ENCODE assay signal across 8 mouse cellular contexts in genomic region chr6:83101688-83102556, GRCm38 (mm10). TPM values are rescaled to one million over a fixed set of nuclear protein-coding genes. Genes with fewer than 3 reads are reported as not detected.
DNase-seq lines count a peak whose midpoint lies in the region; ATAC-seq and TF ChIP-seq lines count a peak whose summit lies in the region.

No protein-coding gene starts in this region.

- peaks cover 15% of the 10 kb centered on the region for H3K4me1 ChIP-seq in hindbrain, postnatal 0 days (ENCODE audit: insufficient read depth, low read length)
- H3K4me1 ChIP-seq in limb, embryonic 14.5 days (ENCODE audit: control insufficient read depth, insufficient read depth, low read length), result peaks cover 12% of the 10 kb centered on the region
- H3K4me1 ChIP-seq in midbrain, embryonic 14.5 days (ENCODE audit: control insufficient read depth, insufficient read depth, low read length), result peaks cover 14% of the 10 kb centered on the region

- H3K4me3 ChIP-seq in hindbrain, postnatal 0 days (ENCODE audit: low read length), result peak overlapping the region; percentile 75
- peak overlapping the region; percentile 76 for H3K4me3 ChIP-seq in limb, embryonic 14.5 days (replicated peaks; ENCODE audit: low read length)
- H3K4me3 ChIP-seq in midbrain, embryonic 14.5 days (replicated peaks; ENCODE audit: low read depth, low read length), result peak overlapping the region; percentile 77

- peaks cover 3% of the 10 kb centered on the region; the same call in 1 of the 2 replicates for H3K36me3 ChIP-seq in hindbrain, postnatal 0 days (ENCODE audit: insufficient read depth, low read length)
- H3K36me3 ChIP-seq in limb, embryonic 14.5 days (ENCODE audit: control insufficient read depth, insufficient read depth, low read length), result no peaks in the 10 kb centered on the region
- no peaks in the 10 kb centered on the region for H3K36me3 ChIP-seq in midbrain, embryonic 14.5 days (ENCODE audit: control insufficient read depth, insufficient read depth, low read length)

- TF ChIP-seq CTCF in hindbrain, postnatal 0 days (IDR thresholded peaks at IDR 0.05; ENCODE audit: low read depth), result peak; percentile 29; the same call in 1 of the 2 replicates

- WGBS in hindbrain, postnatal 0 days, result under 1% methylated on average over 63 of the region's 74 CpGs
- WGBS in limb, embryonic 14.5 days, result under 1% methylated on average over 58 of the region's 74 CpGs
- under 1% methylated on average over 74 of the region's 74 CpGs for WGBS in midbrain, embryonic 14.5 days

- TF ChIP-seq POLR2A in limb, embryonic 14.5 days (IDR thresholded peaks at IDR 0.05; ENCODE audit: borderline replicate concordance, extremely low read depth, insufficient read depth, insufficient read length), result no peak

- peak; percentile 81 for ATAC-seq in hindbrain, postnatal 0 days
- ATAC-seq in limb, embryonic 14.5 days (ENCODE audit: low FRiP score, low read depth), result peak; percentile 78
- ATAC-seq in midbrain, embryonic 14.5 days (ENCODE audit: low FRiP score, low TSS enrichment), result peak; percentile 79

- H3K9me3 ChIP-seq in hindbrain, postnatal 0 days (ENCODE audit: low read length), result no peaks in the 10 kb centered on the region
- no peaks in the 10 kb centered on the region for H3K9me3 ChIP-seq in limb, embryonic 14.5 days (ENCODE audit: control insufficient read depth, low read length)
- H3K9me3 ChIP-seq in midbrain, embryonic 14.5 days (ENCODE audit: control insufficient read depth, low read length), result no peaks in the 10 kb centered on the region

- peak overlapping the region; percentile 80 for H3K9ac ChIP-seq in hindbrain, postnatal 0 days (replicated peaks; ENCODE audit: low read length)
- peak overlapping the region; percentile 76 for H3K9ac ChIP-seq in limb, embryonic 14.5 days (ENCODE audit: low read depth, low read length, severe bottlenecking)
- peak overlapping the region; percentile 75 for H3K9ac ChIP-seq in midbrain, embryonic 14.5 days (replicated peaks; ENCODE audit: low read length)

- DNase-seq in layer of hippocampus, adult 9-11 months, result peak; percentile 62
- no peak for DNase-seq in layer of hippocampus, adult 9-10 months (ENCODE audit: low spot score)
- DNase-seq in cerebellum, adult 9-10 months, result peak; percentile 57
- DNase-seq in gastrocnemius, adult 18-20 months (ENCODE audit: low spot score), result peak; percentile 53
- DNase-seq in hindbrain, postnatal 0 days (ENCODE audit: low spot score), result peak; percentile 70
- peak; percentile 51 for DNase-seq in limb, embryonic 14.5 days (ENCODE audit: low spot score)
- peak; percentile 80 for DNase-seq in midbrain, embryonic 14.5 days
- peak; percentile 52 to 67 for DNase-seq in spleen, postnatal 14 days (ENCODE audit: low spot score in 2 of 2)

- no peaks in the 10 kb centered on the region for H3K27me3 ChIP-seq in hindbrain, postnatal 0 days (ENCODE audit: insufficient read depth, low read length)
- no peaks in the 10 kb centered on the region for H3K27me3 ChIP-seq in limb, embryonic 14.5 days (ENCODE audit: control insufficient read depth, insufficient read depth, low read length)
- no peaks in the 10 kb centered on the region for H3K27me3 ChIP-seq in midbrain, embryonic 14.5 days (ENCODE audit: control insufficient read depth, insufficient read depth, low read length)

- H3K27ac ChIP-seq in hindbrain, postnatal 0 days, result peak overlapping the region; percentile 91
- peak overlapping the region; percentile 77 for H3K27ac ChIP-seq in limb, embryonic 14.5 days (replicated peaks; ENCODE audit: low read depth, low read length)
- H3K27ac ChIP-seq in midbrain, embryonic 14.5 days (replicated peaks; ENCODE audit: low read depth, low read length), result peak overlapping the region; percentile 82

- H3K4me2 ChIP-seq in hindbrain, postnatal 0 days (ENCODE audit: low read depth, low read length), result peak overlapping the region; percentile 90
- H3K4me2 ChIP-seq in limb, embryonic 14.5 days (replicated peaks; ENCODE audit: low read depth, low read length, severe bottlenecking), result peak overlapping the region; percentile 98
- H3K4me2 ChIP-seq in midbrain, embryonic 14.5 days (ENCODE audit: low read length), result peak overlapping the region; percentile 99

RNA-seq across cellular contexts. Expression of gene Gm42688, which starts 0.5 kb away (rescaled TPM):
- total RNA-seq in gastrocnemius, adult 18-20 months (2021), result under 1 TPM; 0.53 to 0.76 TPM
- total RNA-seq in hindbrain, postnatal 0 days (2014; rRNA removed), result 4.3 and 5.7 TPM in 2 replicates
- 3.0 and 3.7 TPM in 2 replicates for polyA plus RNA-seq in hindbrain, postnatal 0 days (2015; fragmentation: Nextera tagmentation; extraction: Ambion mirVana)
- polyA plus RNA-seq in limb, embryonic 14.5 days (2012; rRNA removed), result 7.0 and 7.7 TPM in 2 replicates
- polyA plus RNA-seq in limb, embryonic 14.5 days (2014; fragmentation: Nextera tagmentation; extraction: Ambion mirVana), result 2.5 and 4.5 TPM in 2 replicates
- polyA plus RNA-seq in midbrain, embryonic 14.5 days (2014; fragmentation: Nextera tagmentation; extraction: Ambion mirVana), result 4.3 and 4.8 TPM in 2 replicates

RNA-seq across cellular contexts. Expression of gene Ccdc142, which starts 0.5 kb away (rescaled TPM):
- under 1 TPM; 0.90 to 0.94 TPM for total RNA-seq in gastrocnemius, adult 18-20 months (2021)
- total RNA-seq in hindbrain, postnatal 0 days (2014; rRNA removed), result 12.7 and 19.9 TPM in 2 replicates
- 4.7 TPM in 2 replicates for polyA plus RNA-seq in hindbrain, postnatal 0 days (2015; fragmentation: Nextera tagmentation; extraction: Ambion mirVana)
- polyA plus RNA-seq in limb, embryonic 14.5 days (2012; rRNA removed), result 5.2 and 8.7 TPM in 2 replicates
- 2.7 and 3.0 TPM in 2 replicates for polyA plus RNA-seq in limb, embryonic 14.5 days (2014; fragmentation: Nextera tagmentation; extraction: Ambion mirVana)
- polyA plus RNA-seq in midbrain, embryonic 14.5 days (2014; fragmentation: Nextera tagmentation; extraction: Ambion mirVana), result 4.2 and 6.2 TPM in 2 replicates

RNA-seq across cellular contexts. Expression of gene Mrpl53, which starts 6.9 kb away (rescaled TPM):
- total RNA-seq in gastrocnemius, adult 18-20 months (2021), result 100 to 1,000 TPM; 102 TPM
- total RNA-seq in hindbrain, postnatal 0 days (2014; rRNA removed), result 72.5 and 73.7 TPM in 2 replicates
- 122 and 126 TPM in 2 replicates for polyA plus RNA-seq in hindbrain, postnatal 0 days (2015; fragmentation: Nextera tagmentation; extraction: Ambion mirVana)
- 101 and 112 TPM in 2 replicates for polyA plus RNA-seq in limb, embryonic 14.5 days (2012; rRNA removed)
- polyA plus RNA-seq in limb, embryonic 14.5 days (2014; fragmentation: Nextera tagmentation; extraction: Ambion mirVana), result 124 and 125 TPM in 2 replicates
- 120 and 139 TPM in 2 replicates for polyA plus RNA-seq in midbrain, embryonic 14.5 days (2014; fragmentation: Nextera tagmentation; extraction: Ambion mirVana)

RNA-seq across cellular contexts. Expression of gene Mogs, which starts 13.4 kb away (rescaled TPM):
- 1 to 10 TPM; 6.2 to 6.5 TPM for total RNA-seq in gastrocnemius, adult 18-20 months (2021)
- total RNA-seq in hindbrain, postnatal 0 days (2014; rRNA removed), result 44.9 and 48.5 TPM in 2 replicates
- 20.5 and 21.1 TPM in 2 replicates for polyA plus RNA-seq in hindbrain, postnatal 0 days (2015; fragmentation: Nextera tagmentation; extraction: Ambion mirVana)
- 95.2 and 116 TPM in 2 replicates for polyA plus RNA-seq in limb, embryonic 14.5 days (2012; rRNA removed)
- polyA plus RNA-seq in limb, embryonic 14.5 days (2014; fragmentation: Nextera tagmentation; extraction: Ambion mirVana), result 47.1 and 50.9 TPM in 2 replicates
- 22.4 and 22.6 TPM in 2 replicates for polyA plus RNA-seq in midbrain, embryonic 14.5 days (2014; fragmentation: Nextera tagmentation; extraction: Ambion mirVana)

RNA-seq across cellular contexts. Expression of gene Lbx2, which starts 15.8 kb away (rescaled TPM):
- under 1 TPM; 0.28 to 0.39 TPM for total RNA-seq in gastrocnemius, adult 18-20 months (2021)
- not detected in 2 replicates for total RNA-seq in hindbrain, postnatal 0 days (2014; rRNA removed)
- polyA plus RNA-seq in hindbrain, postnatal 0 days (2015; fragmentation: Nextera tagmentation; extraction: Ambion mirVana), result not detected in 2 replicates
- 0.54 and 1.2 TPM in 2 replicates for polyA plus RNA-seq in limb, embryonic 14.5 days (2012; rRNA removed)
- 0.52 and 0.87 TPM in 2 replicates for polyA plus RNA-seq in limb, embryonic 14.5 days (2014; fragmentation: Nextera tagmentation; extraction: Ambion mirVana)
- polyA plus RNA-seq in midbrain, embryonic 14.5 days (2014; fragmentation: Nextera tagmentation; extraction: Ambion mirVana), result not detected in 2 replicates
